Mouse (Mus musculus): ENCODE measurements at regions not wholly inside any gene's neighbourhood (a gene's known extent, or its start where the extent isn't known, plus 50 kb on each side); places are given as distances from the start of the nearest gene placed in this dataset.
A peak's percentile ranks its signal among the peaks of the same experiment; 100 is the strongest.

DNA sequence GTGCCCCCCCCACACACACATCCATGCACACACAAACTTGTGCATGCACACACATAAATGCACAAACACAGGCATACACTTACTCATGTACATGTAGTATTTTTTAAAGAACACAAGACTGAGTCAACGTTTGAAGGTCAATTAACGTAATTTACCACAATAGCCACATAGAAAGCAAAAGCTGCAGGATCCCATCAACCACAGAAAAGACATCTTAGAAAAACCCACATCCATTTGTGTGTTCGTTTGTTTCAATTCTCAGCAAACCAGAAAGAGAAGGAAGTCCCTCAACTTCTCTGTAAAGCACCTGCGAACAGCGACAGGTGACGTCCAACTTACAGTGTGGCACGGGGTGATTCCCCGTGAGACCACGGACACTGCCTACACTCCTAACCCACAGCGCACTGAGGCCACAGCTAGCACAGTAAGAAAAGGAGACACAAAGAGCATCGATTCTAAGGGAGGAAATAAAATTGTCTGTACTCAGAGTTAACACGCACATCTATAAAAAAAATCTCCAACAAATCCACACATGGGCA is 53.8 kb downstream of the Dio3 start:
- ATAC-seq (ENCODE audit: insufficient number of reproducible peaks, low FRiP score, low TSS enrichment): no peak

GRCm38 (mm10) chr12:110334609-110335008 is 55.7 kb downstream of the Dio3 start:
- ATAC-seq (ENCODE audit: insufficient number of reproducible peaks, low FRiP score, low TSS enrichment): no peak

DNA sequence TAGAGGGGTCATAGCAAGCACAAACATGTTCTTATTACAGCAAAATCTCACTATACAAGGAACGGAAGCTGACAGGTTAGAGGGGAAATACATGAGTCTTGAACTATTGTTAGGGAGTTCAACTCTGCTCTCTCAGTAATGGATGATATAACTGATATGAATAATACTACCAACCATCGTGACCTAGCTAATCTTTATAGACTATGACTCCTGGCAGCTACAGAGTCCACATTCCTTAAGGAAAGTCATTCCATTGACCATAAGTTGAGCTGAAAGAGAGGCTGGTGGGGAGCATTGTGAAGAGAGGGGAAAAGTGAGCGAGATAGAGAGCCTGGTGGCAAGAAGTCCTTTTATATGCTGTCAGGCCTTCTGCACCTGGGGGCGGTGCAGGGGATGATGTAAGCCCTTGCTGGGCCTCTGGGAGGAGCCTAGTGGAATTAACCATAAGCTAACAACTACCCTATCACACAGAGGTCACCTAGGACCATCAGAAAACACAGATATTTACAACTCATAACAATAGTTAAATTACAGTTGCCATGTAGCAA is 65.5 kb downstream of the Dio3 start:
- ATAC-seq (ENCODE audit: insufficient number of reproducible peaks, low FRiP score, low TSS enrichment): no peak

- ATAC-seq (ENCODE audit: insufficient number of reproducible peaks, low FRiP score, low TSS enrichment): no peak
These were observed 70.8 kb downstream of the Dio3 start for GRCm38 (mm10) chr12:110349621-110350020.

DNA sequence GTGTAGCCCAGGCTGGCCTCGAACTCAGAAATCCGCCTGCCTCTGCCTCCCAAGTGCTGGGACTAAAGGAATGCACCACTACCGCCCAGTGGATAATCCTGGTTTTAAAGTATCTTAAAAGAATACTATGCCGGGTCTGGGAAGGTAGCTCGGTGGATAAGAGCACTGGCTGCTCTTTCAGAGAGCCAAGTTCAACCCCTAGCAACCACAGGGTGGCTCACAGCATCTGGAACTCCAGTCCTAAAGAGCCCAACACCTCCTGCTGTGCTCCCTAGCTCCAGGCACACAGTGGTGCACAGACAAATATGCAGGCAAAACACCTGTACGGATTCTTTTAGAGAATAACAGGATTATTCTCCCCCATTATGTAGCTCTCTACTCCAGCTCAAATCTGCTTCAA is 77.0 kb downstream of the Dio3 start:
- no peak for ATAC-seq (ENCODE audit: insufficient number of reproducible peaks, low FRiP score, low TSS enrichment)

DNA sequence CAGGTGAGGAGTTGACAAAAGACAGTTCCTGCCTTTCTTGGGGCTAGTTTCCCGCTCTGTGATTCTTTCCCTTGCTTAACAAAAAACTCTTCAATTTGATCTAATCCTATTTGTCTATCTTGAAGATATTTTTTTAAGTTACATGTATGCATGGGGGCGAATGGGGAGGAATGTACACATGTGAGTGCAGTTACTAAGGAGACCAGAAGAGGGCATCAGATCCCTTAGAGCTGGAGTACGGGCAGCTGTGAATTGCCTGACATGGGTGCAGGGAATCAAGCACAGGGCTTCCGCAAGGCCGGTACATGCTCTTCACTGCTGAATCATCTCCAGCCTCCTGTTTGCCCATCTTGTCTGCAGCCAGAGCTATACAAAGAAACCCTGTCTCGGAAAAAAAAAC is 79.8 kb upstream of the Ppp2r5c start:
- no peak for ATAC-seq (ENCODE audit: insufficient number of reproducible peaks, low FRiP score, low TSS enrichment)

- ATAC-seq (ENCODE audit: insufficient number of reproducible peaks, low FRiP score, low TSS enrichment): no peak
These were observed 79.1 kb upstream of the Ppp2r5c start for GRCm38 (mm10) chr12:110367822-110368221.

- peak; percentile 15; the same call in 1 of the 2 replicates for ATAC-seq (ENCODE audit: insufficient number of reproducible peaks, low FRiP score, low TSS enrichment)
These were observed 74.8 kb upstream of the Ppp2r5c start for GRCm38 (mm10) chr12:110371886-110372690.

GRCm38 (mm10) chr12:110372986-110373385 is 73.9 kb upstream of the Ppp2r5c start:
- no peak for ATAC-seq (ENCODE audit: insufficient number of reproducible peaks, low FRiP score, low TSS enrichment)

GRCm38 (mm10) chr12:110373408-110374065 is 73.4 kb upstream of the Ppp2r5c start:
- peak; percentile 61; the same call in 1 of the 2 replicates for ATAC-seq (ENCODE audit: insufficient number of reproducible peaks, low FRiP score, low TSS enrichment)

DNA sequence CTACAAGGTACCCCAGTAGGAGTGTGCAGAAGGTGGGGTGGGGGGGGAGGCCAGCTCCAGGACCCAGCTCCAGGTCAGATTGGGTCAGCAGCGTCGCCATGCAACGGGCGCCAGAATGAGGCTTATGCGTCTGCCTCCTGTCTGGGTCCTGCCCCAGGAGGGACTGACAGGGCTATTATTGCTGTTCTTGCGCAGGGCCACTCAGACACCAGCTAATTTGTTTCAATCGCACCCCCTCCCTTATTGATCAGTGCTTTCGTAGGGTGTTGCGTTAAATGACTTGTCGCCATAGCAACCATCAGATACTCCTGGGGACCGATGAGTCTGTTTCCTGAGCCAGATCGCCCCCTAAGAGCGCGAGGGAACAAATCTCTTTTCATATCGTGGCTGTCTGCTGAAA is 71.8 kb upstream of the Ppp2r5c start:
- no peak for ATAC-seq (ENCODE audit: insufficient number of reproducible peaks, low FRiP score, low TSS enrichment)

DNA sequence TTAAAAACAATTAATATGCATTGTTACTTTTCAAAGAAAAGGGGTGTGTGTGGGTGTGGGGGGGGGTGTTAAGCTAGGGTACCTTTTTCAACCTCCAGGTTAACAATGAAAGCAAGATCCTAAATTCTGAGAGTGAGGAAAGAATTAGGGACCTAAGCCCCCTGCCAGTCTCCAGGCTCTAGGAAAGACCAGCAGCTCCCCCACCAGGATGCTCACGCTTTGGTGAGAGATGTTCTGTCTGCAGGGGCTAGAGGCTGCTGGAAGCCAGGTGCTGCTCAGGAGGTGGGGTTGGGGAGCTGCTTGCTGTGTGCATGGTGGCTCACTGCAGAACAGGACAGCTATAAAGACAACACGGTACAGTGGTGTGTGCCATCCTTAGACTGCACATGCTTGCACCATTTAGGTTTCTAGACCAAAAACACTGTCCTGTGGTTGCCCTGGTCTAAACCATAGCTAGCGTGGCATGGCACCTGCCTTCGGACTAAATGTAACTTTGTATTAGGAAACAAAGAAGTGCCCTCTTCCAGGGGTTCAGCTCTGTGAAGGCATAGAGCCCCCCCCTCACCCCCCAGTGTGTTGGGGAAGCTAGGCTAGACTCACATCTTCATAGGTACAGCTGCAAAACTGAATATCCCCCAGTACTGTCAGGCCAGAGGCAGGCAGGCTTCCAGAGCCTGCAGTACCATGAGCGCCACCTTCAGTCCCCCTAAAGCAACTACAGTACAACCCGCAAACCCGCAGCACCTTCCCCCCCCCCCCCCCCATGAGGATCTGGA is 70.7 kb upstream of the Ppp2r5c start:
- ATAC-seq (ENCODE audit: insufficient number of reproducible peaks, low FRiP score, low TSS enrichment): no peak

GRCm38 (mm10) chr12:110376838-110377150 is 70.1 kb upstream of the Ppp2r5c start:
- ATAC-seq (ENCODE audit: insufficient number of reproducible peaks, low FRiP score, low TSS enrichment): no peak

DNA sequence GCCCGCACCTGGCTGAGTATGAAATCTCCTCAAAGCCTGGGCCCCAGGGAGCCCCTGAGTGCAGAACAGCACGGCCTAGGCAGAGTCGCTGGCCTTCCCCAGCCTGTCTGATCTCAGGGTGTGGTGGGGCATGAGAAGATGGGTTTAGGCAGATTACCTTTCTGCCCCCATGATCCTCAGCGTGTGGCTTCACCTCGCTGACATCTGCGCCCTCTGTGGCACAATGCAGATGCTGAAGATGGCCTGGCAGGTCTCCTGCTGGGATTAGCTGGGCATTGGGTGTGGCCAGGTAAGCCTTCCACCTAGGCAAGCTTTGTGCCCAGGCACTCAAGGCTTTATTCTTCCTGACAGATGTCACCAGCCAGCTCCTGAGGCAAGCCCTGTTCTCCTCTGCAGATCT is 69.6 kb upstream of the Ppp2r5c start:
- no peak for ATAC-seq (ENCODE audit: insufficient number of reproducible peaks, low FRiP score, low TSS enrichment)

DNA sequence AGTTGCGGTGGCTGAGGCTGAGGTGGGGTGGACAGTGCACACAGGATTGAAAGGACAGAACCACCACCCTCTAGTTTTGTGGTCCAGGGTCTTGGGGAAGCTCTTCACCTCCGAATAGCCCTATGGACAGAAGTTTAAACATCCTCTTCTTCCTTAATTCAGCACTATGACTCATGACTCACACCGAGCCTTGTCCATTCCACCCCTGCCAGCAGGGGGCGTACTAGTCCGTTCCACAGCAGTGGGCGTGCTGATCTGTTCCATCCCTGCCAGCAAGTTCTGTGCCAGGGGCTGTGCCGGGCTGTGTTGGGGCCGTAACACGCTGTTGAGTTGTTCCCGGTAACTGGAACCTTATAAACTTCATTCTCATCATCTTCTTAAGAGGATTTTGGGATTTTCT is 69.2 kb upstream of the Ppp2r5c start:
- no peak for ATAC-seq (ENCODE audit: insufficient number of reproducible peaks, low FRiP score, low TSS enrichment)

- ATAC-seq (ENCODE audit: insufficient number of reproducible peaks, low FRiP score, low TSS enrichment): no peak
These were observed 68.6 kb upstream of the Ppp2r5c start for GRCm38 (mm10) chr12:110378302-110378701.

DNA sequence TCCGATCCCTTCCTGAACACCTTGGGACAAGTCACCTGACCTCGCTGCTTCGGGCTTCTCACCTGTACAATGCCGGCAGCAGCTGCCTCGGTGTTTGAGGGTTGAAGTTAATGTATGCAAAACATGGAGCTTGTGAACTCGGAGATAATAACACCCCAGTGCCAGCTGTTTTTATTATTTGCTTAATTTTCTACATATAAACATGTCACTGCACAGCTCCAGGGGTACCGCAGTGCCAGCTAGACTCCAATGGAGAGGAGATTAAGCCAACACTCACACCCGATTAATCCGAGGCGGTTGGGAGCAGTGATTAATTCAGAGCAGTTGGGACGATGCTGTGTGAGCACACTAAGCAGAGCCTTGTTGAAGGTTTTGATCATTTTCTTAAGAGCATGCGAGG is 67.2 kb upstream of the Ppp2r5c start:
- no peak for ATAC-seq (ENCODE audit: insufficient number of reproducible peaks, low FRiP score, low TSS enrichment)

GRCm38 (mm10) chr12:110380831-110381750 is 65.8 kb upstream of the Ppp2r5c start:
- no peak for ATAC-seq (ENCODE audit: insufficient number of reproducible peaks, low FRiP score, low TSS enrichment)

GRCm38 (mm10) chr12:110385031-110385430 is 61.9 kb upstream of the Ppp2r5c start:
- ATAC-seq (ENCODE audit: insufficient number of reproducible peaks, low FRiP score, low TSS enrichment): no peak
